Mouse (Mus musculus) C2C12 (cell line): ENCODE data around the gene A930033H14Rik. TPM values are rescaled to one million over a fixed set of nuclear protein-coding genes. Genes with fewer than 3 reads are reported as not detected.

Experiments
- H3K27me3 ChIP-seq: one replicate; pipeline ENCODE4 v1.6.1; 2011; ENCODE audit not compliant: control insufficient read depth, insufficient read depth, insufficient read length
- H3K36me3 ChIP-seq: one replicate; pipeline ENCODE4 v1.6.1; 2011; ENCODE audit not compliant: control insufficient read depth, insufficient read depth
- H3K4me3 ChIP-seq: one replicate; pipeline ENCODE4 v1.5.1; 2011; ENCODE audit warnings: mild to moderate bottlenecking, control low read depth; ENCODE audit not compliant: poor library complexity, insufficient read depth, severe bottlenecking
- H3K79me2 ChIP-seq: one replicate; pipeline ENCODE4 v1.6.1; 2011; ENCODE audit not compliant: control insufficient read depth, insufficient read depth
- H3K79me3 ChIP-seq: one replicate; pipeline ENCODE4 v1.6.1; 2011; ENCODE audit warnings: low read depth, control low read depth
- H3ac ChIP-seq: one replicate; pipeline ENCODE3; 2011; ENCODE audit warnings: low read depth; ENCODE audit not compliant: control insufficient read depth, insufficient read length
- CEBPB ChIP-seq: IDR thresholded peaks from one replicate; pipeline ENCODE4 v1.6.1; 2011; ENCODE audit warnings: low read depth, mild to moderate bottlenecking, control low read depth, moderate library complexity
- CTCF ChIP-seq: IDR thresholded peaks from one replicate; pipeline ENCODE4 v1.5.1; 2011; ENCODE audit not compliant: control insufficient read depth, insufficient read depth, insufficient read length
- FOSL1 ChIP-seq: IDR thresholded peaks from one replicate; pipeline ENCODE4 v1.8.0; 2011; ENCODE audit warnings: mild to moderate bottlenecking, low read length; ENCODE audit not compliant: poor library complexity, insufficient read depth, severe bottlenecking
- MAX ChIP-seq: IDR thresholded peaks from one replicate; pipeline ENCODE4 v1.6.1; 2011; ENCODE audit warnings: mild to moderate bottlenecking, control low read depth
- MYOD1 ChIP-seq: IDR thresholded peaks from one replicate; pipeline ENCODE4 v1.6.1; 2011; ENCODE audit warnings: low read depth; ENCODE audit not compliant: control insufficient read depth, insufficient read length
- MYOG ChIP-seq: IDR thresholded peaks from one replicate; pipeline ENCODE4 v1.6.1; 2011; ENCODE audit not compliant: control insufficient read depth, insufficient read length; ENCODE audit errors: extremely low read depth
- USF1 ChIP-seq: IDR thresholded peaks from one replicate; pipeline ENCODE4 v1.6.1; 2011; ENCODE audit warnings: low read depth, mild to moderate bottlenecking, control low read depth, moderate library complexity
- polyA plus RNA-seq: library from polyadenylated mRNA; unstranded; fragments of >200 nt; fragmentation: generic; extraction: Trizol; gene quantifications from one replicate; pipeline ENCODE4 v1.2.1, GENCODE M21; 2012; ENCODE audit warnings: missing spikeins

A930033H14Rik gene
- polyA plus RNA-seq, 1 experiment: 0.48 TPM

DNA sequence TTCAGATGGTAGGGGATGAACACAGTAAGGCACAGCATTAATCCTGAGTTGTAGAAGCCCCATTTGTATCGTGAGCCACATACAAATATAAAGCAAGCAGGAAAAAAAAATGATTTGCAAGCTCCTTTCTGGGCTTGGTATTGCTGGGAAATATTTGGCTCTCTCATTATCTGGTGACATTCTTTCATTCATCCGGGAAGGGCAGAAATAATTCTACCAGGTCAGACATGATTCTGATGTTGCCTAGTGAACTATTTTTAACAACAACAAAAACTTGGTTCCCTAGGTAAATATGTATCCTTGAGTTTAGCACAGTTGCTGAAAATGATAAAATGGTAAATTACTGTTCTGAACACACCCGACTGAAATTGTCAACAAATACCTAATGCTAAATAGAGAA, 40.5 kb downstream of the A930033H14Rik start:
- H3ac ChIP-seq: no peak overlapping the region
- H3K4me3 ChIP-seq: no peak overlapping the region
- H3K79me3 ChIP-seq: no peaks in the 10 kb centered on the region
- TF ChIP-seq CTCF: no peak
- H3K36me3 ChIP-seq: no peaks in the 10 kb centered on the region
- H3K79me2 ChIP-seq: no peaks in the 10 kb centered on the region
- H3K27me3 ChIP-seq: no peaks in the 10 kb centered on the region

DNA sequence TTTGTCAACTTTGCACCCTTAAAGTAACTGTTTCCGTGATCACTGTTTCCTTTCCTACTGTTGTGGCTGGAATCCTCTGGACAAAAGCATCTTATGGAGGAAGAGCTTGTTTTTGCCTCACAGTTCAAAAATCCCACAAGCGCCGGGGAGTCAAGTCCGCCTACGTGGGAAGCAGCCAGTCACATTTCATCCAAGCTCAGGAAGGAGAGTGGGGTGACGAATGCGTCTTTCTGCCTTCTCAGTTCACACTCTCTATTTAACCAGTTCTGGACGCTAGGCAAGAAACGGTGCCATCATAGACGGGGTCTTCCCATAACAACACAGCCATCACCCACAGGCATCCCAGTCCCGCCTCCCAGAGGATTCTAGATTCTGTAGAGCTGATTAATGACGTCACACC, 46.4 kb downstream of the A930033H14Rik start:
- Histone ChIP-seq H3K4me3 (no peak overlapping the region), H3K27me3 (no peaks in the 10 kb centered on the region), H3K79me3 (no peaks in the 10 kb centered on the region), H3K79me2 (no peaks in the 10 kb centered on the region), H3ac (no peak overlapping the region), H3K36me3 (no peaks in the 10 kb centered on the region)
- TF ChIP-seq USF1 (no peak), MAX (no peak), CTCF (no peak), FOSL1 (no peak), CEBPB (no peak), MYOD1 (no peak), MYOG (no peak)

DNA sequence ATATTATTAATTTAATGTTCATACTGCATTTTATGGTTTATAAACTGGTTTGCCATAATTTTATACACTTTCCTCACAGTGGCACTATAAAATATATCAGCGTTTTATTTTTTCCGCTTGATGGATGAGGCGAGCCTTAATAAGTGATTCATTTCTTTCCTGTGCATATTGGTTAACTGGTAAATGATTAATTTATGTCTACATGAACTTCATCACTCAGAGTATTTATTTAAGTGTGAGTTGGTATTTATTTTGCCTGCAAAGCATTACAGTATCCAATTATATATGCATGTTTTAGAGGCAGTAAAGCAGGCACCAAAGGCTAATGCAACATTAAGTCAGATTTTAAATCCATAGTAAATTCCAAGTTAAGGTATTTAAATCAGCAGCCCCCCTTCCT, 47.1 kb downstream of the A930033H14Rik start:
- TF ChIP-seq MYOD1 (no peak), MAX (no peak)
- Histone ChIP-seq H3K79me3 (no peaks in the 10 kb centered on the region), H3K79me2 (no peaks in the 10 kb centered on the region), H3K36me3 (no peaks in the 10 kb centered on the region), H3ac (no peak overlapping the region), H3K27me3 (no peaks in the 10 kb centered on the region), H3K4me3 (no peak overlapping the region)

DNA sequence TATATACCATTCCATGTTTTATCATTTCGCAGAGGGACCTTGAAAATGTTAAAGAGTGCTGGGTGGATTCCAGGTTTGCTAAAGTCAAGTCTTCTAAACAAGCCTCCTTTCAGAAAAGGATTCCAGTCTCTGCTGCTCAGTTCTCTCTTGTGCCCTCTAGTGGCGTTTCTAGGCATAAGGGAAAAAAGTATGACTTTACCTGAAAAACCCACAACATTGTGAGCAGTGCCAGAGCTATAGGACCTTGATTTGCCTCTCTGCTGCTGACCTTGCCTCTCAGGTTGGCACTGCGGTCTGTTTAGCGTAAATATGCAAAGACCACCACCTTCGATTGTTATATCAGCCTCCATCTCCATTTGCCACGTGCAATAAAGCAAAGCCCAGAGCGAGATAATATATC, 47.8 kb downstream of the A930033H14Rik start:
- H3K79me3 ChIP-seq: no peaks in the 10 kb centered on the region
- no peaks in the 10 kb centered on the region for H3K36me3 ChIP-seq
- no peaks in the 10 kb centered on the region for H3K27me3 ChIP-seq
- no peak overlapping the region for H3K4me3 ChIP-seq
- H3ac ChIP-seq: no peak overlapping the region
- TF ChIP-seq MYOG (no peak), MAX (no peak), MYOD1 (no peak), CTCF (no peak), FOSL1 (no peak), CEBPB (no peak), USF1 (no peak)
- no peaks in the 10 kb centered on the region for H3K79me2 ChIP-seq

DNA sequence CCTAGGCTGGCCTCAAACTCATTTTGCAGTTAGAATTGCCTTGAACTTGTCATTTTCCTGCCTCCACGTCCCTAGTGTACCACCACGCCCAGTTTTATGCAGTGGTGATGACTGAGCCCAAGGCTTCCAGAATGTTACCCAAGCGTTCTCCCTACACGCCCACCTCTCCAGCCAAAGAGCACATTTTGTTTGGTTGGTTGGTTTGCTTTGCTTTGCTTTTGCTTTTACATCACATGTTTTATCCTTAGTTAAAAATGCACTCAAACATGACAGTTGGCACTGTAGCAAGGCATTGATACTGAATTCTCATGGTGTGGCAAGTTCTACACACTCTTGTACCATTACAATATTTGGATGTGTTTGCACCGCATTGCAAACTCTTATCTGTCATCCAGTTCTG, 49.7 kb downstream of the A930033H14Rik start:
- no peak overlapping the region for H3ac ChIP-seq
- H3K79me2 ChIP-seq: no peaks in the 10 kb centered on the region
- TF ChIP-seq MYOD1: no peak
- H3K27me3 ChIP-seq: no peaks in the 10 kb centered on the region
- H3K4me3 ChIP-seq: no peak overlapping the region
- no peaks in the 10 kb centered on the region for H3K36me3 ChIP-seq
- H3K79me3 ChIP-seq: no peaks in the 10 kb centered on the region

DNA sequence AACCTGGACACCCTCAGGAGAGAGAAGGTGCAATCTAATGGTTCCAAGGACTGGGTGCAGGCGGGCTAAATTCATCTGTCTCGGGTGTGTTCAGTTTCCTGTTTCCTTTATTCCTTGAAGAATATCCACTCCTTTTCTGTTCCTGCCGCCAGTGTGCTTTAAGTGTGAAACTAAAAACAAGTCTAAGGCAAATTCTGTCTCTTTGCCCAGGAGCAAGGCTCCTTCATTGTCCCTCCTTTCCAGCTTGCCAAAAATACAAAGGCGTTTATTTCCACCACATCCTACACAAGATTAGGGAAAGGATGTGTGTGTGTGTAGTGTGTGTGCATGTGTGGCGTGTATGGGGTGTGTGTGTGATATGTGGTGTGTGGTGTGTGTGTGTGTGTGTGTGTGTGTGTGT, 50.3 kb downstream of the A930033H14Rik start:
- Histone ChIP-seq H3K4me3 (no peak overlapping the region), H3ac (no peak overlapping the region), H3K79me2 (no peaks in the 10 kb centered on the region), H3K36me3 (no peaks in the 10 kb centered on the region), H3K27me3 (no peaks in the 10 kb centered on the region), H3K79me3 (no peaks in the 10 kb centered on the region)
- TF ChIP-seq USF1 (no peak), FOSL1 (no peak), CTCF (no peak), MYOD1 (no peak), MYOG (no peak), MAX (no peak), CEBPB (no peak)
